Mouse (Mus musculus): ENCODE data around the gene Tmem214. TPM values are rescaled to one million over a fixed set of nuclear protein-coding genes. Genes with fewer than 3 reads are reported as not detected.
A peak's percentile ranks its signal among the peaks of the same experiment; 100 is the strongest.

The Tmem214 gene
- polyA plus RNA-seq, 1 experiment from 2014 or later, result 82.2 TPM

- Histone ChIP-seq H3K9ac (peak overlapping the region; percentile 51; the same call in 1 of the 2 replicates), H3K4me1 (0 out of 2 replicates have a peak, but pooled peaks cover 6% of the 10 kb centered on the region), H3K4me3 (no peak overlapping the region), H3K4me2 (no peak overlapping the region), H3K36me3 (no peaks in the 10 kb centered on the region), H3K9me3 (no peaks in the 10 kb centered on the region), H3K27ac (no peak overlapping the region), H3K27me3 (no peaks in the 10 kb centered on the region)
- WGBS, result 69% methylated on average over 2 of the region's 2 CpGs
- ATAC-seq (ENCODE audit: insufficient number of reproducible peaks, insufficient read depth, low FRiP score, low TSS enrichment, low read depth), result no peak
These were observed 17.3 kb upstream of the Tmem214 start for GRCm38 (mm10) chr5:30850556-30850925.

- WGBS, result 81% methylated on average over 4 of the region's 4 CpGs
- Histone ChIP-seq H3K4me1 (0 out of 2 replicates have a peak, but pooled peaks cover 6% of the 10 kb centered on the region), H3K27me3 (no peaks in the 10 kb centered on the region), H3K27ac (no peak overlapping the region), H3K36me3 (no peaks in the 10 kb centered on the region), H3K9ac (no peak overlapping the region), H3K9me3 (no peaks in the 10 kb centered on the region), H3K4me2 (no peak overlapping the region), H3K4me3 (no peak overlapping the region)
- ATAC-seq (ENCODE audit: insufficient number of reproducible peaks, insufficient read depth, low FRiP score, low TSS enrichment, low read depth), result no peak
These were observed 14.3 kb upstream of the Tmem214 start for GRCm38 (mm10) chr5:30853522-30853921.

GRCm38 (mm10) chr5:30855674-30856073, 12.1 kb upstream of the Tmem214 start:
- H3K4me3 ChIP-seq, result no peak overlapping the region
- 0 out of 2 replicates have a peak, but pooled peaks cover 2% of the 10 kb centered on the region for H3K4me1 ChIP-seq
- no peaks in the 10 kb centered on the region for H3K36me3 ChIP-seq
- H3K9ac ChIP-seq, result no peak overlapping the region
- no peaks in the 10 kb centered on the region for H3K9me3 ChIP-seq
- H3K4me2 ChIP-seq, result no peak overlapping the region
- no peaks in the 10 kb centered on the region for H3K27me3 ChIP-seq
- H3K27ac ChIP-seq, result no peak overlapping the region
- no peak for ATAC-seq (ENCODE audit: insufficient number of reproducible peaks, insufficient read depth, low FRiP score, low TSS enrichment, low read depth)
- 55% methylated on average over 3 of the region's 3 CpGs for WGBS

DNA sequence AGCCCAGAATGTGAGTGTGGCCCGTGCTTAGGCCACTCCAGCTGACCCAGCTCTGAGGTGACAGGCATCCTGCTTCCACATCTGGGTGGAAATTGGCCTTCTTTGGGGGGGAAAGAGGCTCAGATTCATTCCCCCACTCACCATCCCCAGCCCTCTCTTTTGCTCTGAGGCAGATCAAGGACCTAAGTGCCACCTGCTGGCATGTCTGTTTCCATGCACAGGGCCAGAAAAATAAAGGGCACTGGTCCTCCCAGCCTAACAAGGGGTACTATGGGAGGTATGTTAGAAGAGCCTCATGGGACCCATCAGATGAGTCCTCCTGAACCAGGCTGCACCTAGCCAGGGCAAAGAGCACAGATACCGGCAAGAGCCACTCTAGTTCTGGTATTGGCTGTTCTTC, 11.7 kb upstream of the Tmem214 start:
- Histone ChIP-seq H3K9me3 (no peaks in the 10 kb centered on the region), H3K4me2 (no peak overlapping the region), H3K27ac (no peak overlapping the region), H3K4me3 (no peak overlapping the region), H3K9ac (no peak overlapping the region), H3K4me1 (no peaks in the 10 kb centered on the region), H3K27me3 (no peaks in the 10 kb centered on the region), H3K36me3 (no peaks in the 10 kb centered on the region)
- 82% methylated on average over 2 of the region's 2 CpGs for WGBS
- no peak for ATAC-seq (ENCODE audit: insufficient number of reproducible peaks, insufficient read depth, low FRiP score, low TSS enrichment, low read depth)

DNA sequence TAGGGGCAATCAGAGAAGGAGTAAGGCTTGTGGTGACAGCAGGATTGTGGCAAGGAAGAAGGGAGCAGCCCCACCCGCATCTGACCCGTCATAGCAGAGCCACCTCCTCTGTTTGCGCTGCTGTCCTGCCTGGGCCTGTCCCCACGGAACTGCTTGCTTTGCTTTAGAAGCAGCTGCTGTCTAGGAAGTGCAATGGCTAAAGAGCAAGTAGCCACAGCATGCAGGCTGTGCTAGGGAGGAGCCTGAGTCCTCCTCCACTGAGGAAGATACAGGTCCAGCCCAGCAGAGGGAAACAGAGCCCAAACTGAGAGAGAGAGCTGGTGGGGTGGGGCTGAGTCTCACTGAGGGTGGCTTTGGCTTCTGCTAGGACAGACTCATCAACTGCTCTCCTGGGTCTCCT, 4.0 kb upstream of the Tmem214 start:
- WGBS, result 41% methylated on average over 4 of the region's 4 CpGs
- peak; percentile 26; the same call in 1 of the 2 replicates for ATAC-seq (ENCODE audit: insufficient number of reproducible peaks, insufficient read depth, low FRiP score, low TSS enrichment, low read depth)
- Histone ChIP-seq H3K4me3 (no peak overlapping the region), H3K27ac (no peak overlapping the region), H3K9me3 (no peaks in the 10 kb centered on the region), H3K36me3 (peaks cover 21% of the 10 kb centered on the region), H3K27me3 (no peaks in the 10 kb centered on the region), H3K4me2 (no peak overlapping the region), H3K4me1 (no peaks in the 10 kb centered on the region), H3K9ac (no peak overlapping the region)

- Histone ChIP-seq H3K36me3 (peaks cover 21% of the 10 kb centered on the region), H3K9me3 (no peaks in the 10 kb centered on the region), H3K4me1 (no peaks in the 10 kb centered on the region), H3K4me3 (no peak overlapping the region), H3K4me2 (no peak overlapping the region), H3K27ac (no peak overlapping the region), H3K9ac (no peak overlapping the region), H3K27me3 (no peaks in the 10 kb centered on the region)
- ATAC-seq (ENCODE audit: insufficient number of reproducible peaks, insufficient read depth, low FRiP score, low TSS enrichment, low read depth), result no peak
- WGBS, result 43% methylated on average over 15 of the region's 15 CpGs
These were observed 3.5 kb upstream of the Tmem214 start for GRCm38 (mm10) chr5:30864322-30864721.

GRCm38 (mm10) chr5:30866871-30867270, 941 bp upstream of the Tmem214 start:
- 84% methylated on average over 3 of the region's 3 CpGs for WGBS

GRCm38 (mm10) chr5:30868981-30869380, 1.2 kb downstream of the Tmem214 start:
- H3K36me3 ChIP-seq, result peaks cover 51% of the 10 kb centered on the region
- H3K4me2 ChIP-seq, result peak overlapping the region; percentile 82
- H3K9ac ChIP-seq, result peak overlapping the region; percentile 96
- whole genome bisulfite sequencing, result 7% methylated on average over 9 of the region's 9 CpGs
- no peak for ATAC-seq (ENCODE audit: insufficient number of reproducible peaks, insufficient read depth, low FRiP score, low TSS enrichment, low read depth)
- H3K4me3 ChIP-seq, result peak overlapping the region; percentile 87
- peak overlapping the region; percentile 49 for H3K27ac ChIP-seq
- peaks cover 17% of the 10 kb centered on the region for H3K4me1 ChIP-seq
- H3K9me3 ChIP-seq, result no peaks in the 10 kb centered on the region
- no peaks in the 10 kb centered on the region for H3K27me3 ChIP-seq

More at GRCm38 (mm10) chr5:30866871-30867270, 941 bp upstream of the Tmem214 start:
- Histone ChIP-seq H3K27ac (no peak overlapping the region), H3K27me3 (no peaks in the 10 kb centered on the region), H3K36me3 (peaks cover 30% of the 10 kb centered on the region), H3K9me3 (no peaks in the 10 kb centered on the region), H3K4me3 (no peak overlapping the region), H3K4me1 (peaks cover 17% of the 10 kb centered on the region), H3K4me2 (no peak overlapping the region), H3K9ac (no peak overlapping the region)
- no peak for ATAC-seq (ENCODE audit: insufficient number of reproducible peaks, insufficient read depth, low FRiP score, low TSS enrichment, low read depth)

DNA sequence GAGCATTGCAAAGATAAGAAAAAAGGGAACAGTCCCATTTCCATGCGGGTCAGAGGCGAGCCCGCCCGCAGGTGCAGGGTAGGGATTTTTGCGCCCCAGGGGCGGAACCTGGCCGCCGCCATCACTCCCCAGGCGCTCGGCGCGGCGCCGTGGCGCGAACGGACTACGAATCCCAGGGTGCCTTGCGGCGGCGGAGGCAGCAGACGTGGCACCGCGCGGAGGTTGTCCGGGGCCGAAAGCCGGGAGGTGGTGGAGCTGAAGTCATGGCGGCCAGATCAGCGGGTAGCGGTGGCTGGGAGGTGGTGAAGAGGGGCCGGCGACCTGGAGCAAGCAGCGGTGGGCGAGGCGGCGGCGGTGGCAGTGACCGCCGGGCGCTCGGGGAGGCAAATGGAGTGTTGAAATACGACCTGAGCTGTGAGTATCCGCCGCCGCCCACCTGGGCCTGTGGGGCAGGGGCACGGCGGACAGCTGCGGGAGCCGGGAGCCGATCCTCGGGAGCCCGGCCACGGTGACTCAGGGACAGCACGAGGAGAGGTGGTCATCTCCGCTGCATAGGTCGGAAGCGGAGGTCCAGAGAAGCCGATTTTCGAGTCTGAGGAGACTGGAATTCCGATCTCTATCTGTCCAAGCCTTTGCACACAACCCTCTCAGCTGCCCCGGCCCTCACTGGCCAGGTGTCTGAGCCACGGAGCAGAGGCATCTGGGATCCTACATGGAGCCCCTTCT, 1.8 kb downstream of the Tmem214 start:
- Histone ChIP-seq H3K4me3 (peak overlapping the region; percentile 87), H3K27ac (peak overlapping the region; percentile 49), H3K9me3 (no peaks in the 10 kb centered on the region), H3K4me1 (peaks cover 17% of the 10 kb centered on the region), H3K36me3 (peaks cover 54% of the 10 kb centered on the region), H3K27me3 (no peaks in the 10 kb centered on the region), H3K9ac (peak overlapping the region; percentile 96), H3K4me2 (peak overlapping the region; percentile 82)
- peak; percentile 89 for ATAC-seq (ENCODE audit: insufficient number of reproducible peaks, insufficient read depth, low FRiP score, low TSS enrichment, low read depth)
- WGBS, result under 1% methylated on average over 63 of the region's 63 CpGs

DNA sequence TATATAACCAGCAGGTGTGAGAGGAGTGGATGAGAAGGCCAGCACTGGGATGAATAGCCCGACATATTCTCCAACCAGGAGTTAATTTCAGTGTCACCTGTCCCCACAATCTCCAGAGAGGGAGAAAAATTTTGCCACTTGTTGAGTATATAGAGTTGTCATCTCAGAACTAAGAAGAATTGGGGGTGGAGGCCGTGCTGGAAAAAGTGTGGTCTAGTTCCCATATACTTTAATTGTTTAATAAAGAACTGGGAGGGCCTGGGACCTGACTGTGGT, 2.3 kb downstream of the Tmem214 start:
- no peak for ATAC-seq (ENCODE audit: insufficient number of reproducible peaks, insufficient read depth, low FRiP score, low TSS enrichment, low read depth)
- Histone ChIP-seq H3K27me3 (no peaks in the 10 kb centered on the region), H3K9me3 (no peaks in the 10 kb centered on the region), H3K4me1 (peaks cover 17% of the 10 kb centered on the region), H3K9ac (peak overlapping the region; percentile 96), H3K27ac (peak overlapping the region; percentile 49; the same call in 1 of the 2 replicates), H3K36me3 (peaks cover 55% of the 10 kb centered on the region), H3K4me3 (peak overlapping the region; percentile 87), H3K4me2 (peak overlapping the region; percentile 82)
- WGBS, result 28% methylated on average over 2 of the region's 2 CpGs

GRCm38 (mm10) chr5:30872574-30872973, 4.8 kb downstream of the Tmem214 start:
- WGBS, result 91% methylated on average over 9 of the region's 9 CpGs
- Histone ChIP-seq H3K9me3 (no peaks in the 10 kb centered on the region), H3K36me3 (peaks cover 66% of the 10 kb centered on the region), H3K4me1 (peaks cover 20% of the 10 kb centered on the region), H3K4me2 (no peak overlapping the region), H3K9ac (no peak overlapping the region; the same call in 1 of the 2 replicates), H3K27ac (no peak overlapping the region), H3K4me3 (no peak overlapping the region), H3K27me3 (no peaks in the 10 kb centered on the region)
- no peak for ATAC-seq (ENCODE audit: insufficient number of reproducible peaks, insufficient read depth, low FRiP score, low TSS enrichment, low read depth)

- Histone ChIP-seq H3K9me3 (no peaks in the 10 kb centered on the region), H3K36me3 (peaks cover 72% of the 10 kb centered on the region), H3K9ac (no peak overlapping the region), H3K4me2 (no peak overlapping the region), H3K27me3 (no peaks in the 10 kb centered on the region), H3K4me3 (no peak overlapping the region), H3K27ac (no peak overlapping the region), H3K4me1 (peaks cover 33% of the 10 kb centered on the region)
- ATAC-seq (ENCODE audit: insufficient number of reproducible peaks, insufficient read depth, low FRiP score, low TSS enrichment, low read depth), result no peak
- 87% methylated on average over 7 of the region's 7 CpGs for WGBS
These were observed 6.6 kb downstream of the Tmem214 start for GRCm38 (mm10) chr5:30874365-30874764.
